Mouse (Mus musculus): ENCODE results near the gene Tcerg1l. TPM values are rescaled to one million over a fixed set of nuclear protein-coding genes. Genes with fewer than 3 reads are reported as not detected.

Tcerg1l gene
- polyA plus RNA-seq, 1 experiment: 0.20 TPM

- Histone ChIP-seq H3K27me3 (ENCODE audit: control insufficient read depth, insufficient read depth, low read length) (no peaks in the 10 kb centered on the region), H3K4me1 (ENCODE audit: control insufficient read depth, insufficient read depth, insufficient read length, low read length) (peaks cover 7% of the 10 kb centered on the region; the same call in 1 of the 2 replicates), H3K4me3 (ENCODE audit: low read depth, low read length) (no peak overlapping the region), H3K36me3 (ENCODE audit: control insufficient read depth, insufficient read depth, low read length) (no peaks in the 10 kb centered on the region), H3K27ac (ENCODE audit: insufficient read depth, low read depth, low read length) (no peak overlapping the region)
- 76% methylated on average over 7 of the region's 7 CpGs for WGBS
- TF ChIP-seq POLR2A (IDR thresholded peaks at IDR 0.05; ENCODE audit: low read depth, low read length) (no peak), CTCF (IDR thresholded peaks at IDR 0.05; ENCODE audit: extremely low read depth, insufficient read length, insufficient replicate concordance, low read depth, low read length) (no peak)
Observed at GRCm38 (mm10) chr7:138367570-138367969, 30.0 kb downstream of the Tcerg1l start.

DNA sequence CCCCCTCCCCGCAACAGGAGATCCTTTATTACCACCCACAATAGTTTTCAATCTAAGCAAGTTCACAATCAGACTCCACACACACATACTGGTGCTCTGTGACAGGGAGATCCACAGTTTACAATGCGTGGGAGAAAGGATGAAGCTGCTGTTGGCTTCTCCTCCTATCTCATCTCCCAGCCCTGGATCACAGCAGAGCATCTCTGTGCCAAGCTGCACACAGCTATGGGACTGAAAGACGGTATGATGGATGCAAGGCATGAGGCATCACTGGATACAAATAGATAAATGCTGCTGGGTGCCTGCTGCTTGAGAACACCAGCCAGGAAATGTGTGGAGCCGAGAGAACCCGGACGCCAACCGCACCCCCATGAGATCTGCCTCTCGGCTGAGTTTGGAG is 32.0 kb downstream of the Tcerg1l start:
- Histone ChIP-seq H3K27ac (ENCODE audit: insufficient read depth, low read depth, low read length) (no peak overlapping the region), H3K36me3 (ENCODE audit: control insufficient read depth, insufficient read depth, low read length) (no peaks in the 10 kb centered on the region), H3K27me3 (ENCODE audit: control insufficient read depth, insufficient read depth, low read length) (no peaks in the 10 kb centered on the region), H3K4me1 (ENCODE audit: control insufficient read depth, insufficient read depth, insufficient read length, low read length) (peaks cover 7% of the 10 kb centered on the region; the same call in 1 of the 2 replicates), H3K4me3 (ENCODE audit: low read depth, low read length) (no peak overlapping the region)
- 25% methylated on average over 8 of the region's 8 CpGs for WGBS
- no peak for TF ChIP-seq CTCF (IDR thresholded peaks at IDR 0.05; ENCODE audit: extremely low read depth, insufficient read length, insufficient replicate concordance, low read depth, low read length)
- no peak for TF ChIP-seq POLR2A (IDR thresholded peaks at IDR 0.05; ENCODE audit: low read depth, low read length)

DNA sequence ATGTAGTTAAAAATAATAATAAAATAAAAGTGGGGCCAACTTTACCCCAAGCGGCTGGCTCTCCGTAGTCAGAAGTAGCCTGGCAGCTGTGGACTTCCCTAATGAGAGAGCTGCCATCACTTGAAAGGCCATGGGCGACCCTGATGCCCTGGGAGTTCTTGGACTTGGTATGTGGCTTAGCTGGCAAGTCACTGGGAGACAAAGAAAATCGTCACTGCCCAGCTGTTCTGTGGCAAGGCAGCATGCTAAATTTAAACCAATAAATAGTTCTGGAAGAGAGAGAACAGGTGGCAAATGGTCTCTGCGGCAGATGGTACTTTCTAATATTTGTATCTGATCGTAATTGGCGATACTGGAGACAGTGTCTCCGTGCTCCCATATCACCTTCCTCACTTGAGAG is 40.1 kb downstream of the Tcerg1l start:
- TF ChIP-seq CTCF (IDR thresholded peaks at IDR 0.05; ENCODE audit: extremely low read depth, insufficient read length, insufficient replicate concordance, low read depth, low read length) (no peak), POLR2A (IDR thresholded peaks at IDR 0.05; ENCODE audit: low read depth, low read length) (no peak)
- H3K27ac ChIP-seq (ENCODE audit: insufficient read depth, low read depth, low read length): no peak overlapping the region
- WGBS: 42% methylated on average over 8 of the region's 8 CpGs

GRCm38 (mm10) chr7:138356655-138357449 is 40.7 kb downstream of the Tcerg1l start:
- H3K27me3 ChIP-seq (ENCODE audit: control insufficient read depth, insufficient read depth, low read length): no peaks in the 10 kb centered on the region
- H3K4me1 ChIP-seq (ENCODE audit: control insufficient read depth, insufficient read depth, insufficient read length, low read length): no peaks in the 10 kb centered on the region
- H3K4me3 ChIP-seq (ENCODE audit: low read depth, low read length): no peak overlapping the region
- 18% methylated on average over 2 of the region's 2 CpGs for WGBS
- H3K27ac ChIP-seq (ENCODE audit: insufficient read depth, low read depth, low read length): no peak overlapping the region
- no peak for TF ChIP-seq CTCF (IDR thresholded peaks at IDR 0.05; ENCODE audit: extremely low read depth, insufficient read length, insufficient replicate concordance, low read depth, low read length)
- no peak for TF ChIP-seq POLR2A (IDR thresholded peaks at IDR 0.05; ENCODE audit: low read depth, low read length)
- no peaks in the 10 kb centered on the region for H3K36me3 ChIP-seq (ENCODE audit: control insufficient read depth, insufficient read depth, low read length)

More for the DNA sequence above, 40.1 kb downstream of the Tcerg1l start:
- H3K27me3 ChIP-seq (ENCODE audit: control insufficient read depth, insufficient read depth, low read length): no peaks in the 10 kb centered on the region
- H3K36me3 ChIP-seq (ENCODE audit: control insufficient read depth, insufficient read depth, low read length): no peaks in the 10 kb centered on the region
- H3K4me3 ChIP-seq (ENCODE audit: low read depth, low read length): no peak overlapping the region
- no peaks in the 10 kb centered on the region for H3K4me1 ChIP-seq (ENCODE audit: control insufficient read depth, insufficient read depth, insufficient read length, low read length)

DNA sequence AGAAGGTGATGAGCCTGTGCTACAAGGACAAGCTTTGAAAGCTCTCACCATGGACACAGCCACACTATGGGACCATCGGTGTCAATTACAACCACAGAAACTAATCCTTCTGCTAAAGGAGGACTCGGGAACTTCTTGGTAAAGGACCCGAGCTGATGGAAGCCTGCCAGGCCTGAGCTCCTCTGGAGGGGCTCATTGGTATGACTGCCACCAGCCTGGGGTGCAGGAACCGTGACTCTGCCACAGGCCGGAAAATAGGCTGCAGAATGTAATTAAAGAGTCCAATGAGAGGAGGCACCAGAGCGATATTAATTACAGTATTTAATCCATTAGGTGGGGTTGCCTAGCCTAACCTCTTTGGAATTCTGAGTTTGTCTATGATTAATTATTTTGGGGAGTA is 52.1 kb downstream of the Tcerg1l start:
- WGBS: 81% methylated on average over 6 of the region's 6 CpGs
- Histone ChIP-seq H3K27me3 (ENCODE audit: control insufficient read depth, insufficient read depth, low read length) (no peaks in the 10 kb centered on the region), H3K36me3 (ENCODE audit: control insufficient read depth, insufficient read depth, low read length) (no peaks in the 10 kb centered on the region), H3K4me1 (ENCODE audit: control insufficient read depth, insufficient read depth, insufficient read length, low read length) (peaks cover 2% of the 10 kb centered on the region; the same call in 1 of the 2 replicates), H3K4me3 (ENCODE audit: low read depth, low read length) (no peak overlapping the region), H3K27ac (ENCODE audit: insufficient read depth, low read depth, low read length) (no peak overlapping the region)
- no peak for TF ChIP-seq POLR2A (IDR thresholded peaks at IDR 0.05; ENCODE audit: low read depth, low read length)
- no peak for TF ChIP-seq CTCF (IDR thresholded peaks at IDR 0.05; ENCODE audit: extremely low read depth, insufficient read length, insufficient replicate concordance, low read depth, low read length)

DNA sequence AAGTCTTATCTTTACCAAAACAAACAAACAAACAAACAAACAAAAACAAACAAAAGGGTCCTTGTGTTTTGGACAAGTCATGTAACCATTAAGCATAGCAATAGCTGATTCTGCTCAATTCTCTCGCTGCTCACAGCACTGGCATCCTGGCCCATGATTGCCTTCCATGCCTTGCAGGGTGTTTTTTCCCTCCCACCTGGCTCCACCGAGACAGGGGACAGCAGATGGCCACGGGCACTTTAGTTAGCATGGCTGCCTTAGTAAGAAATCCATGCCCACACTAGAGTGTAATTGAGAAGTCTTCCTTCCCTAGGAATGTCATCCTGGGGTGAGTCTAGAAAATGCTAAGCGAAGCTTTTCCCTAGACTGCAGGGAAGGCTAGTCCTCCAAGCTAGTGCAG is 59.1 kb downstream of the Tcerg1l start:
- WGBS: 63% methylated on average over 4 of the region's 4 CpGs
- TF ChIP-seq POLR2A (IDR thresholded peaks at IDR 0.05; ENCODE audit: low read depth, low read length) (no peak), CTCF (IDR thresholded peaks at IDR 0.05; ENCODE audit: extremely low read depth, insufficient read length, insufficient replicate concordance, low read depth, low read length) (no peak)
- Histone ChIP-seq H3K27ac (ENCODE audit: insufficient read depth, low read depth, low read length) (no peak overlapping the region), H3K36me3 (ENCODE audit: control insufficient read depth, insufficient read depth, low read length) (no peaks in the 10 kb centered on the region), H3K4me1 (ENCODE audit: control insufficient read depth, insufficient read depth, insufficient read length, low read length) (no peaks in the 10 kb centered on the region), H3K27me3 (ENCODE audit: control insufficient read depth, insufficient read depth, low read length) (no peaks in the 10 kb centered on the region), H3K4me3 (ENCODE audit: low read depth, low read length) (no peak overlapping the region)

- WGBS: 37% methylated on average over 5 of the region's 5 CpGs
- Histone ChIP-seq H3K4me1 (ENCODE audit: control insufficient read depth, insufficient read depth, insufficient read length, low read length) (no peaks in the 10 kb centered on the region), H3K36me3 (ENCODE audit: control insufficient read depth, insufficient read depth, low read length) (no peaks in the 10 kb centered on the region), H3K27ac (ENCODE audit: insufficient read depth, low read depth, low read length) (no peak overlapping the region), H3K4me3 (ENCODE audit: low read depth, low read length) (no peak overlapping the region), H3K27me3 (ENCODE audit: control insufficient read depth, insufficient read depth, low read length) (no peaks in the 10 kb centered on the region)
- TF ChIP-seq POLR2A (IDR thresholded peaks at IDR 0.05; ENCODE audit: low read depth, low read length): no peak
- no peak for TF ChIP-seq CTCF (IDR thresholded peaks at IDR 0.05; ENCODE audit: extremely low read depth, insufficient read length, insufficient replicate concordance, low read depth, low read length)
Observed at GRCm38 (mm10) chr7:138337946-138338345, 59.6 kb downstream of the Tcerg1l start.

All from small intestine, adult 2 months (tissue).